Mouse (Mus musculus): Measurements from ENCODE around the gene Gm49405. TPM values are rescaled to one million over a fixed set of nuclear protein-coding genes. Genes with fewer than 3 reads are reported as not detected.

Gene Gm49405
- polyA plus RNA-seq, 3 experiments from 2014 or later = 0.16 to 0.99 (median 0.44) TPM

DNA sequence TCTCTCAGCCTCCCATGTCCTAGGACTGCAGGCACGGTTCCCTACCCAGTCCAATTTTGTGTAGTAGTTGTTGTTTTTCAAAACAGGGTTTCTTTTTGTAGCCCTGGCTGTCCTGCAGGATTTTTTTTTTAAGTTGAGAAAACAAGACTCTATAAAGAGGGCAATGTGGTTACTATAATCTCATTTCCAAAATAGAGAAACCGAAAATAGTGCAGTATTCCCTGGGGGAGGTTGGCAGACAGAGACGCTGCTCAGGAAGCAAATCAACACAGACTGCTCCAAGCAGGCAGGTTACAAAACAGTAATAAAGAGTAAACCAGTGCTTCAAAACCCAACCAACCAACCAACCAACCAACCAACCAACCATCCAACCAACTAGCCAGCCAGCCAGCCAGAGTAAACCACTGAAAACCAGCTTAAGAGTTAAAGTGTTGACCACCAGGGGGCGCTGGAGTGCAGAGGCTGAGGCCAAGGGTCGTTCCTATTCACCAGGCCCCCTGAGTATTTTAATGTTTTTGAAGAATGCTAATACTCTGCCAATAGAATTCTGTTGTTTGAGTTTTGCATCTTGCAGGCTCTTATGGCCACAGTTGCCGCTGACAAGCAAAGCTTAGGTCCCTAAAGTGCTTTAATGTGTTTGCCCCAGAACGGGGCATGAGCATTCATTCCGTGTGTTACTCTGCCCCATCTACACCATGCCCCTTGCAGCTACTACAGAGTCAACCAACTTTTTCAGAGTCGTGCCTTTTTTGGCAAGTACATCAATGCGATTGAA, 51.5 kb downstream of the Gm49405 start:
- ATAC-seq = peak; percentile 63

DNA sequence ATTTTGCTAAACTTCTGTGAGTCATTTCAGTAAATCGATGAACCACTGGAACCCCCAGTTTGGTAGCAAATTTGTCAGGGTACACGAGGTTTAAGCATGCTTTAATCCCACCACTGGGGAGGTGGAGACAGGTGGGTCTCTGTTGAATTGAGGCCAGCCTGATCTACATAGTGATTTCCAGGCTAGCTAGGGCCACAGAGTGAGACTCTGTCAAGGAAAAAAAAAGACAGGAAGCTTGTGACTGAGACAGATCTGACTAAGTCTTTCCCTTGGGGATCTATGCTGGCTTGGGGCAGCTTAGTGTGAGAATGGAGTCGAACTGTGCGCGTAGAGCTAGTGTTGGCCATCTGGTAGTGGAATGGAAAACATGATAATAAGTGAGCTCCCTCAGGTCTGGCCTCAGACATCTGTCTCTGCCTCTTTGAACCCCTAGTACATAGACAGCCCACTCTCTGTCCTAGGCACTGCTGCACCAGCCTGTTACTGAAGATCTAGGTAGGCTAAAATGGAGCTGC, 52.1 kb downstream of the Gm49405 start:
- ATAC-seq = peak; percentile 55

DNA sequence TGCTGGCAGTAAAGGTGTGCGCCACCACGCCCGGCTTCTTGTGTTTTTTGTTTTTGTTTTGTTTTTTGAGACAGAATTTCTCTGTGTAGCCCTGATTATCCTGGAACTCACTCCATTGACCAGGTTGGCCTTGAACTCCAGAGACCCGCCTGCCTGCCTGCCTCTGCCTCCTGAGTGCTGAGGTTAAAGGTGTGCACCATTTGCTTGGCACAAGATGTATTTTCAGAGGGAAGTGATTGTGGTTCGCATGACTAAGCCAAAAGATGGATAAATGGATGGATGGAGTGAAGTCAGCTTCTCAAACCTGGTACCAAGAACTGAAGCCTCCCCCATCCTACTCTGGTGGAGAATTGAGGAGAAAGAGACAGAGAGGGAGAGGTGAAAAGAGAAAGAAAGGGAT, 54.2 kb downstream of the Gm49405 start:
- no peak for ATAC-seq

Other genes starting within 250 kb of the Gm49405 start
- gene Kmt5b, start 233.2 kb upstream of the Gm49405 start, polyA plus RNA-seq (2017; shearing (Covaris generic)) = 10 to 100 TPM; 25.1 to 41.5 (median 32.7) TPM
- gene Chka, start 148.9 kb upstream of the Gm49405 start, polyA plus RNA-seq (2017; shearing (Covaris generic)) = 1 to 10 TPM; 1.6 to 4.9 (median 4.3) TPM
- gene Tcirg1, start 93.5 kb upstream of the Gm49405 start, polyA plus RNA-seq (2017; shearing (Covaris generic)) = 10 to 100 TPM; 57.2 to 85.0 (median 60.4) TPM
- 100 to 1,000 TPM; 219 to 266 (median 256) TPM for gene Ndufs8, start 87.9 kb upstream of the Gm49405 start, polyA plus RNA-seq (2017; shearing (Covaris generic))
- gene Aldh3b1, start 70.8 kb upstream of the Gm49405 start, polyA plus RNA-seq (2017; shearing (Covaris generic)) = under 1 TPM in 1 of 3 experiments, not detected in 2; 0.36 TPM
- gene Unc93b1, start 65.4 kb upstream of the Gm49405 start, polyA plus RNA-seq (2017; shearing (Covaris generic)) = 10 to 100 TPM; 23.5 to 38.0 (median 26.2) TPM
- gene Aldh3b3, start 42.0 kb upstream of the Gm49405 start, polyA plus RNA-seq (2017; shearing (Covaris generic)) = not detected
- not detected for gene Aldh3b2, start 28.3 kb upstream of the Gm49405 start, polyA plus RNA-seq (2017; shearing (Covaris generic))
- gene Acy3, start 14.1 kb upstream of the Gm49405 start, polyA plus RNA-seq (2017; shearing (Covaris generic)) = 1 to 10 TPM in 2 of 3 experiments, under 1 TPM in 1; 0.73 to 2.3 (median 2.2) TPM
- gene Tbx10, start 7.9 kb upstream of the Gm49405 start, polyA plus RNA-seq (2017; shearing (Covaris generic)) = not detected
- gene Nudt8, start within 50 bp of the Gm49405 start, polyA plus RNA-seq (2017; shearing (Covaris generic)) = 10 to 100 TPM; 10.3 to 16.2 (median 15.9) TPM
- gene Doc2g, start 2.7 kb downstream of the Gm49405 start, polyA plus RNA-seq (2017; shearing (Covaris generic)) = 1 to 10 TPM in 2 of 3 experiments, under 1 TPM in 1; 0.31 to 2.8 (median 1.6) TPM
- gene Ndufv1, start 12.2 kb downstream of the Gm49405 start, polyA plus RNA-seq (2017; shearing (Covaris generic)) = 100 to 1,000 TPM; 104 to 136 (median 114) TPM
- gene Gstp1, start 37.4 kb downstream of the Gm49405 start, polyA plus RNA-seq (2017; shearing (Covaris generic)) = 100 to 1,000 TPM; 417 to 553 (median 508) TPM
- gene Gstp2, start 45.4 kb downstream of the Gm49405 start, polyA plus RNA-seq (2017; shearing (Covaris generic)) = 10 to 100 TPM in 1 of 3 experiments, 1 to 10 TPM in 1, under 1 TPM in 1; 0.72 to 12.0 (median 5.0) TPM
- gene Gstp3, start 58.9 kb downstream of the Gm49405 start, polyA plus RNA-seq (2017; shearing (Covaris generic)) = 100 to 1,000 TPM; 178 to 293 (median 197) TPM
- not detected for gene Cabp2, start 81.0 kb downstream of the Gm49405 start, polyA plus RNA-seq (2017; shearing (Covaris generic))
- 100 to 1,000 TPM; 329 to 406 (median 406) TPM for gene Cdk2ap2, start 96.6 kb downstream of the Gm49405 start, polyA plus RNA-seq (2017; shearing (Covaris generic))
- 100 to 1,000 TPM in 1 of 3 experiments, 10 to 100 TPM in 2; 80.6 to 147 (median 88.8) TPM for gene Pitpnm1, start 99.4 kb downstream of the Gm49405 start, polyA plus RNA-seq (2017; shearing (Covaris generic))
- gene Aip, start 125.2 kb downstream of the Gm49405 start, polyA plus RNA-seq (2017; shearing (Covaris generic)) = 100 to 1,000 TPM; 171 to 228 (median 197) TPM
- under 1 TPM in 1 of 3 experiments, not detected in 2; 0.22 TPM for gene Gpr152, start 139.2 kb downstream of the Gm49405 start, polyA plus RNA-seq (2017; shearing (Covaris generic))
- gene Cabp4, start 143.4 kb downstream of the Gm49405 start, polyA plus RNA-seq (2017; shearing (Covaris generic)) = 1 to 10 TPM in 1 of 3 experiments, under 1 TPM in 2; 0.91 to 1.1 (median 0.97) TPM
- gene Coro1b, start 148.0 kb downstream of the Gm49405 start, polyA plus RNA-seq (2017; shearing (Covaris generic)) = 100 to 1,000 TPM; 228 to 269 (median 241) TPM
- gene Ptprcap, start 153.0 kb downstream of the Gm49405 start, polyA plus RNA-seq (2017; shearing (Covaris generic)) = 100 to 1,000 TPM; 802 to 889 (median 855) TPM
- 10 to 100 TPM; 26.3 to 35.3 (median 30.1) TPM for gene Rps6kb2, start 162.7 kb downstream of the Gm49405 start, polyA plus RNA-seq (2017; shearing (Covaris generic))
- 10 to 100 TPM in 2 of 3 experiments, 1 to 10 TPM in 1; 5.2 to 12.9 (median 11.9) TPM for gene Carns1, start 174.9 kb downstream of the Gm49405 start, polyA plus RNA-seq (2017; shearing (Covaris generic))
- gene Tbc1d10c, start 190.7 kb downstream of the Gm49405 start, polyA plus RNA-seq (2017; shearing (Covaris generic)) = 100 to 1,000 TPM; 608 to 658 (median 621) TPM
- gene Ppp1ca, start 191.4 kb downstream of the Gm49405 start, polyA plus RNA-seq (2017; shearing (Covaris generic)) = 1,000 to 10,000 TPM in 1 of 3 experiments, 100 to 1,000 TPM in 2; 808 to 1,210 (median 823) TPM
- 10 to 100 TPM; 43.6 to 63.0 (median 59.1) TPM for gene Rad9a, start 201.0 kb downstream of the Gm49405 start, polyA plus RNA-seq (2017; shearing (Covaris generic))
- 10 to 100 TPM; 13.4 to 51.6 (median 33.9) TPM for gene Clcf1, start 213.6 kb downstream of the Gm49405 start, polyA plus RNA-seq (2017; shearing (Covaris generic))
- gene AC109138.7, start 213.7 kb downstream of the Gm49405 start, polyA plus RNA-seq (2017; shearing (Covaris generic)) = not detected
- 100 to 1,000 TPM in 2 of 3 experiments, 10 to 100 TPM in 1; 96.4 to 134 (median 118) TPM for gene Pold4, start 231.3 kb downstream of the Gm49405 start, polyA plus RNA-seq (2017; shearing (Covaris generic))